ENCODE assay signal across 18 mouse cellular contexts in the genomic region with DNA sequence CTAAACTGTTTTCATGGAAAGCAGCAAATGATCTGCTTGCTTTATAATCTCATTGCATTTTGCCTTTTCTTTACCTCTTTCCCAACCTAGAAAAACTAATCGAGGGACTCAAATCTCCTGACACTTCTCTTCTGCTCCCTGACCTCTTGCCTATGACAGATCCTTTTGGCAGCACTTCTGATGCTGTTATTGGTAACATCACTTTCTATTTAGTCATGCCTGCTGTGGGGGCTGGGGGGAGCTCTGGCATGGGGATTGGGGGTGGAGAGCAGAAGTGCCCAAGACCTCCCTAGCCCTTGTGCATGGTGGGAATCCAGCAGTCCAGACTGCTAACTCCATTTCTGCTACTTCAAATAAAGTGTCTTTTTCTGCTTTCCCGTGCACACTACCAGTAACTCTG. TPM values are rescaled to one million over a fixed set of nuclear protein-coding genes. Genes with fewer than 3 reads are reported as not detected.
DNase-seq lines count a peak whose midpoint lies in the region.
"Had no signal": no experiment of that assay in that cellular context is flagged by ENCODE, and none has a peak within 500 bp of the region (broad histone marks: within the 10 kb centered on the region; RNA-seq: fewer than 3 reads in every experiment).

No protein-coding gene starts in this region.

- intact Hi-C loops in gastrocnemius, postnatal 14 days (cut with DNase I; ENCODE audit: low total_unique reads): no loop called here

- DNase-seq in adrenal gland, postnatal 10 days: peak; percentile 11
- no peak for DNase-seq in adrenal gland, postnatal 25 days
- peak; percentile 32 for DNase-seq in lung, postnatal 10 days
- no peak for DNase-seq in lung, postnatal 25 days (ENCODE audit: low spot score)
- DNase-seq in NIH3T3 (ENCODE audit: low read depth): peak; percentile 55
- DNase-seq in adipocyte (ENCODE audit: low spot score): peak; percentile 32
- no peak for DNase-seq in gastrocnemius, postnatal 14 days
- no peak for DNase-seq in yolk sac, embryonic 10.5 days (ENCODE audit: low spot score)
- DNase-seq: cerebellum, adult 11-12 months; cerebellum, adult 8-10 months; cerebellum, postnatal 10 days; cerebellum, postnatal 36 days; embryo, embryonic 11 days; forebrain, postnatal 0 days; gastrocnemius, postnatal 36 days; heart, adult 2 months; heart, postnatal 14 days; heart, postnatal 4 days had no signal

RNA-seq across cellular contexts. Expression of a gene that starts 27.8 kb away (rescaled TPM):
- 100 to 1,000 TPM in 1 of 2 experiments, 10 to 100 TPM in 1; 88.7 to 100 TPM for total RNA-seq in adrenal gland, postnatal 10 days (2021)
- total RNA-seq in adrenal gland, postnatal 25 days (2021): 74.2 and 76.8 TPM in 2 replicates
- total RNA-seq in gastrocnemius, postnatal 14 days (2021): 10 to 100 TPM; 59.8 to 63.5 TPM

Comparison
In these comparisons a context has a peak if more than half of its experiments do, and no peak if none do; other contexts are left out.
1. DNase-seq: peak in adrenal gland, postnatal 10 days (single experiment), lung, postnatal 10 days (single experiment), NIH3T3 (single experiment) and adipocyte (single experiment); none in adrenal gland, postnatal 25 days (single experiment), lung, postnatal 25 days (single experiment), gastrocnemius, postnatal 14 days (single experiment) and yolk sac, embryonic 10.5 days (single experiment).